Comparison of ENCODE assay signal across 8 mouse cellular contexts in genomic region chr3:29036146-29036545, GRCm38 (mm10). TPM values are rescaled to one million over a fixed set of nuclear protein-coding genes. Genes with fewer than 3 reads are reported as not detected.
DNase-seq lines count a peak whose midpoint lies in the region; ATAC-seq lines count a peak whose summit lies in the region.

No protein-coding gene starts in this region.

- H3K9me3 ChIP-seq in forebrain, embryonic 10.5 days: peaks cover 6% of the 10 kb centered on the region; the same call in 1 of the 2 replicates
- H3K9me3 ChIP-seq in midbrain, embryonic 15.5 days: no peaks in the 10 kb centered on the region

- H3K4me1 ChIP-seq in forebrain, embryonic 10.5 days: peaks cover 12% of the 10 kb centered on the region
- H3K4me1 ChIP-seq in midbrain, embryonic 15.5 days: no peaks in the 10 kb centered on the region

- H3K27ac ChIP-seq in forebrain, embryonic 10.5 days: peak overlapping the region; percentile 40; the same call in 1 of the 2 replicates
- no peak overlapping the region for H3K27ac ChIP-seq in midbrain, embryonic 15.5 days

- no peak overlapping the region for H3K4me3 ChIP-seq in forebrain, embryonic 10.5 days
- H3K4me3 ChIP-seq in midbrain, embryonic 15.5 days: no peak overlapping the region

- no peaks in the 10 kb centered on the region for H3K36me3 ChIP-seq in forebrain, embryonic 10.5 days (replicated peaks)
- H3K36me3 ChIP-seq in midbrain, embryonic 15.5 days (replicated peaks): no peaks in the 10 kb centered on the region

- peak; percentile 41 for DNase-seq in layer of hippocampus, adult 11-12 months (ENCODE audit: low spot score)
- DNase-seq in layer of hippocampus, adult 9-11 months: no peak
- peak; percentile 4 for DNase-seq in adrenal gland, postnatal 25 days
- no peak for DNase-seq in forebrain, embryonic 10.5 days (ENCODE audit: extremely low spot score, low spot score)
- DNase-seq in kidney, postnatal 36 days: peak; percentile 13 to 44
- no peak for DNase-seq in thymus, postnatal 10 days (ENCODE audit: low spot score in 2 of 2)
- DNase-seq in heart, adult 9 months (ENCODE audit: low spot score in 2 of 2): no peak

- H3K4me2 ChIP-seq in midbrain, embryonic 15.5 days: no peak overlapping the region

- H3K27me3 ChIP-seq in forebrain, embryonic 10.5 days (ENCODE audit: poor library complexity, severe bottlenecking): no peaks in the 10 kb centered on the region
- H3K27me3 ChIP-seq in midbrain, embryonic 15.5 days (replicated peaks): no peaks in the 10 kb centered on the region

- peak; percentile 61 for ATAC-seq in midbrain, embryonic 15.5 days (replicated peaks)

- no peak overlapping the region for H3K9ac ChIP-seq in midbrain, embryonic 15.5 days

- WGBS in forebrain, embryonic 10.5 days: 5% methylated on average over 3 of the region's 3 CpGs
- WGBS in midbrain, embryonic 15.5 days: 3% methylated on average over 3 of the region's 3 CpGs

RNA-seq across cellular contexts. Expression of gene Egfem1, which starts 45.7 kb away (rescaled TPM):
- 0.46 TPM in 1 of 2 replicates, not detected in the other for total RNA-seq in adrenal gland, postnatal 25 days (2021)
- polyA plus RNA-seq in forebrain, embryonic 10.5 days (2016; fragmentation: Nextera tagmentation; extraction: Ambion mirVana): 2.8 and 4.0 TPM in 2 replicates
- 7.9 TPM in 2 replicates for polyA plus RNA-seq in midbrain, embryonic 15.5 days (2015; fragmentation: Nextera tagmentation; extraction: Ambion mirVana)

Comparison
In these comparisons a context has a peak if more than half of its experiments do, and no peak if none do; other contexts are left out.
1. DNase-seq: peak in layer of hippocampus, adult 11-12 months (single experiment), adrenal gland, postnatal 25 days (single experiment) and kidney, postnatal 36 days (2 of 2); none in layer of hippocampus, adult 9-11 months (single experiment), forebrain, embryonic 10.5 days (single experiment), thymus, postnatal 10 days (0 of 2) and heart, adult 9 months (0 of 2).